Comparison of ENCODE assay signal across 9 mouse cellular contexts in genomic region chr3:9076696-9077095, GRCm38 (mm10).
A peak's percentile ranks its signal among the peaks of the same experiment; 100 is the strongest.
DNase-seq lines count a peak whose midpoint lies in the region; ATAC-seq and TF ChIP-seq lines count a peak whose summit lies in the region.
"Had no signal": no experiment of that assay in that cellular context is flagged by ENCODE, and none has a peak within 500 bp of the region (broad histone marks: within the 10 kb centered on the region; RNA-seq: fewer than 3 reads in every experiment).

No protein-coding gene starts in this region.

- ATAC-seq in kidney, embryonic 15.5 days (replicated peaks; ENCODE audit: low FRiP score) = peak; percentile 72
- ATAC-seq in limb, embryonic 13.5 days (ENCODE audit: low FRiP score, low read depth) = peak; percentile 51; the same call in 1 of the 2 replicates

- intact Hi-C loops in gastrocnemius, adult 2 months (cut with DNase I) = loop anchor here (1.0 to 10.0 kb wide), 3 partner anchors 268 to 629 kb away; no protein-coding TSS in a partner anchor

- peak; percentile 24 to 30 for DNase-seq in urinary bladder, adult 18-20 months (ENCODE audit: low spot score in 2 of 2)
- DNase-seq in urinary bladder, postnatal 10 days (ENCODE audit: low spot score) = no peak
- peak; percentile 54 for DNase-seq in cerebellum, adult 9-10 months
- peak; percentile 63 for DNase-seq in gastrocnemius, adult 2 months
- DNase-seq in ovary, postnatal 10 days (ENCODE audit: low spot score) = peak; percentile 31
- peak; percentile 49 for DNase-seq in thymus, postnatal 14 days

- H3K9me3 ChIP-seq in kidney, embryonic 15.5 days (replicated peaks) = no peaks in the 10 kb centered on the region
- H3K9me3 ChIP-seq in limb, embryonic 13.5 days = no peaks in the 10 kb centered on the region
- H3K9me3 ChIP-seq: neural tube, embryonic 13.5 days had no signal

- H3K9ac ChIP-seq in kidney, embryonic 15.5 days = no peak overlapping the region
- H3K9ac ChIP-seq in limb, embryonic 13.5 days = no peak overlapping the region
- H3K9ac ChIP-seq: neural tube, embryonic 13.5 days had no signal

- WGBS in kidney, embryonic 15.5 days = 23% methylated on average over 3 of the region's 3 CpGs
- 22% methylated on average over 3 of the region's 3 CpGs for WGBS in limb, embryonic 13.5 days

- no peaks in the 10 kb centered on the region for H3K27me3 ChIP-seq in kidney, embryonic 15.5 days
- H3K27me3 ChIP-seq in limb, embryonic 13.5 days = no peaks in the 10 kb centered on the region
- H3K27me3 ChIP-seq: neural tube, embryonic 13.5 days had no signal

- H3K4me1 ChIP-seq in kidney, embryonic 15.5 days = peaks cover 3% of the 10 kb centered on the region; the same call in 1 of the 2 replicates
- no peaks in the 10 kb centered on the region for H3K4me1 ChIP-seq in limb, embryonic 13.5 days
- H3K4me1 ChIP-seq: neural tube, embryonic 13.5 days had no signal

- no peak overlapping the region for H3K27ac ChIP-seq in gastrocnemius, adult 2 months
- H3K27ac ChIP-seq in kidney, embryonic 15.5 days = no peak overlapping the region
- no peak overlapping the region for H3K27ac ChIP-seq in limb, embryonic 13.5 days
- H3K27ac ChIP-seq: neural tube, embryonic 13.5 days had no signal

- no peaks in the 10 kb centered on the region for H3K36me3 ChIP-seq in kidney, embryonic 15.5 days
- no peaks in the 10 kb centered on the region for H3K36me3 ChIP-seq in limb, embryonic 13.5 days
- H3K36me3 ChIP-seq: neural tube, embryonic 13.5 days had no signal

- H3K4me2 ChIP-seq in kidney, embryonic 15.5 days = no peak overlapping the region
- H3K4me2 ChIP-seq in limb, embryonic 13.5 days (replicated peaks) = no peak overlapping the region
- H3K4me2 ChIP-seq: neural tube, embryonic 13.5 days had no signal

- no peak overlapping the region for H3K4me3 ChIP-seq in gastrocnemius, adult 2 months
- H3K4me3 ChIP-seq in kidney, embryonic 15.5 days (replicated peaks) = no peak overlapping the region
- H3K4me3 ChIP-seq in limb, embryonic 13.5 days = no peak overlapping the region
- H3K4me3 ChIP-seq: neural tube, embryonic 13.5 days had no signal

- TF ChIP-seq CTCF in gastrocnemius, adult 2 months (IDR thresholded peaks at IDR 0.05) = peak; percentile 88
